Mouse (Mus musculus) retina, adult 2 months (tissue): ENCODE data around the gene Sstr2.

ENCODE experiments used
- DNase-seq: peaks from one replicate; pipeline ENCODE4 v3.0.0-alpha.2; 2012; ENCODE audit warnings: low read depth, low spot score

Gene Sstr2

GRCm38 (mm10) chr11:113618672-113619419, at the start of gene Sstr2:
Sstr2 (plus strand) TSS chr11:113619342.
- no peak for DNase-seq

DNA sequence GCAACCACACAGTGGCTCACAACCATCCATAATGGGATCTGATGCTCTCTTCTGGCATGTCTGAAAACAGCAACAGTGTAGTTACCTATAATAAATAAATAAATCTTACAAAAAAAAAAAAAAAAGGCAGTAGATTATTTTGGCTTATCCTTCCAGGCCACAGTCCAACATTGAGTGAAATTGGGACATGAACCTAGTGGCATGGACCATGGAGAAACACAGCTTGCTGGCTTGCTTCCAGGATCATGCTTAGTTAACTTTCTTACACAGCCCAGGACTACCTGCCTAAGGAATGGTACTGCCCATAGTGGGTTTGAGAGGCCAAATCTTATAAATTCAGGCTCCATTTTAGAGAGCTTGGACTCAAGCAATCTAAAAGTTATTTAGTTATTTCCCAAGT, 47.5 kb upstream of the Sstr2 start:
- DNase-seq: no peak

- DNase-seq: no peak
Observed at GRCm38 (mm10) chr11:113572641-113573040, 46.5 kb upstream of the Sstr2 start.

DNA sequence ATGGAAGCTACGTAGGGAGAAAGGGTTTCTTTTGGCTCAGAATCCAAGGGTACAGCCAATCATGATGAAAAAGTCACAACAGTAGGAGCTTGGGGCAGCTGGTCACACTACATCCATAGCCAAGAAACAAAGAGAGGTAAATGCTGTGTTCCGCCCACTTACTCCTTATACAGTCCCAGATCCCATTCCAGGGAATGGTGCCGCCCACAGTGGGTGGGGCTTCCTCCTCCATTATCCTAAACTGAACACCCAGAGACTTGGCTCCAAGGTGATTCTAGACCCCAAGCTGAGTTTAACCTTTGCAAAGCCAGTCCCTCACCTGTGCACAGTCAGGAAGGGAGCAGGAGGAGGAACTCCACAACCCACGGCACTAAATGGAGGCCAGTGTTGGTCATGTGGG, 41.9 kb upstream of the Sstr2 start:
- no peak for DNase-seq

DNA sequence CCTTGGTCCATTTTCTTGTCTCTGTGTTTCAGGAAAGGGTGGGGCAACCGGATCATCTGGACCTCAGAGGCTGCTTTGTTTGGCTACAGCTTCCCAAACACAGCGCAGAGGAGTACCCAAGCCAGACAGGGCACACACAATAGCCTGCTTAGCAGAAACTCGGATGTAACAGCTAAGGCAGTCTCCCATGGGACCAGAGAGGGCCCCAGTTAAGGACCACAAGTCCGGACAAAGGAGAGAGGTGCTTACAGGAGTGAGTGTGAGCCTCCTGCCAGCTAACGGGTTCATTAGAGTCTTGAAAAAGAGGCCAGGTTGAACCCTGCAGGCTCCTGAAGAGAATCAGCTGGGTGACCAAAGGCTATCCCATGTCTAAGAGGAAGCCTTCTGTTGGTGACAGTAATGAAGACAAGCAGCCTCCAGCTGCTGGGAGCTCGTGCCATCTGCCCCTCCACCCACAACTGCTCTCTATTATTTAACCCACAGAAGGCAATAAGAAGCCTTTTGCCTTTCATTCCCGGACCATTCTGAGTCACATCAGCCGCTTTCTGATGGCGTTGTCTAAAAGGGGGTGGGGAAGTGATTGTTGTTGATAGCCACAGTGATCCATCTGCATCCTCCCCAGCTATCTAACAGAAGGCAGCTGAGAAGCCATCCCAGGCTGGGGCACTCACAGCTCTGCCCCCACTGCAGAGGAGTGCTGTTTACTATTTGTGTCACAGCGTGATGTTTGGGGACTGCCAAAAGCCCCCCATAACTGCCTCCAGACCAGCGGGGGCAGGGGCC, 35.1 kb upstream of the Sstr2 start:
- DNase-seq: no peak

DNA sequence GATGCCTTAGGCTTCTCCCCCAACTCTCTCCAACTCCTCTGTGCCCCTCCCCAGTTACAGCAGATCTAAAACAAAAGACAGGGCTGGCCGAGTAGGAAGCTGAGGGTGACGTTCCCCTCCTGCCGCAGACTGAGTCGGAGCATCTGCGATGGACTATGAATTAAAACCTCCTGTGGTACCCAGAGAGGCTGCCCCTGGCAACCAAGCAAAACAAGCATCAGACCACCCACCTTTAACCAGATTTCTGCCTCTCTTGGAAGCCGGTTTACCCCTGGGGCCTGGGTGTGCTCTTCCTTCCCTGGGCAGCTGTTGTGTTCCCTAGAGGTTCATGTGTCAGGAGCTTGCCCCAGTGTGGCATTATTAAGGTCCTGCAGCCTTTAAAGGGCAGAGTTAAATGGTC, 32.7 kb upstream of the Sstr2 start:
- DNase-seq: no peak

GRCm38 (mm10) chr11:113588936-113589335, 30.2 kb upstream of the Sstr2 start:
- DNase-seq: no peak

GRCm38 (mm10) chr11:113595144-113595543, 24.0 kb upstream of the Sstr2 start:
- DNase-seq: no peak

GRCm38 (mm10) chr11:113597632-113598031, 21.5 kb upstream of the Sstr2 start:
- DNase-seq: no peak

GRCm38 (mm10) chr11:113600526-113601245, 18.5 kb upstream of the Sstr2 start:
- no peak for DNase-seq

DNA sequence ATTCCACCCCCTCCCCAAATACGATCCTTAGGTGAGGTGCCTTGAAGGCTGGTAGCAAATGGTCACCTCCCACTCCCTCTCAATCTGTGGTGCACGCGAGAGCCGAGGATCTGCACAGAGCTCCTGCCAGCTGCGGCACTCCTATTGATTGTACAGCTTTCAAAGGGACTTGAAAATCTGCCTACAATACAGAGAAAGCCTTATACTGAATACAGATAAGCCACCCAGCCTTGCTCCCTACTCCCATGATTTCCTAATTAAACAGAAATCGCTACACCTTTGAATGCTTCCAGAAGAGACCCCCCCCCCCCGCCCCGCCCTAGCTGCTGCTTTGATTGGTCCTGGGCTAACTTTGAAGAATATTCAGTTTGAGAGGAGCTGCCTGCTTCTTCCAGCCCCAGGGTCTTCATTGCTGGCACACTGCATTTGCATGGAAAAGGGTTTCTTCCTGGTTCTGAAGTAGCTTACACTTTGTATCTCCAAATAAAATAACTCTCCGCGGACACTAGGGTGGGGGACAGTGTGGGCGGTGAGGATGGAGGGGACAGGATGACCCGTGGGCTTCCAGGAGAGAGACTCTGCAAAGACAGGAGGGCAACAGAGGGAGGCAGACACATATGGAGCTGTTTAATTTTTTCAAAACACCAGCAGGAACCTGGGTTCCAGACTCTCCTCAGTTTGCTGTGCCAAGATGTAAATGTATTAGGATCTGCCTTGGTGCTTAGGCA, 17.4 kb upstream of the Sstr2 start:
- no peak for DNase-seq

GRCm38 (mm10) chr11:113607556-113607955, 11.6 kb upstream of the Sstr2 start:
- no peak for DNase-seq

DNA sequence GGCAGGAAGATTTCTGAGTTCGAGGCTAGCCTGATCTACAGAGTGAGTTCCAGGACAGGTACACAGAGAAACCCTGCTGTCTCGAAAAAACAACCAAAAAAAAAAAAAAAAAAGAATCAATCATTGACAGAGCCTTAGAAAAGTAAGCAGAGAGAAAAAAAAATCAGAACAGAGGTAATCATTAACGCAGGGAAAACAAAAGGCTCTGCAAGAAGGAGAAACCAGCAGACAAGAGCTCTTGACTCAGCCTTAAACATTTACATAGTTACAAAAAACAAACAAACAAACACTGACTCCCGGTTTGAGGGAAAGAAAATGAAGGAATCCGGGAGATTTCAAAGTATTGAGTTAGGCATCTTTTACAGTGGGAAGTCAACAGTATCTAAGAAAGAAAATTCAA, 9.6 kb upstream of the Sstr2 start:
- DNase-seq: no peak

DNA sequence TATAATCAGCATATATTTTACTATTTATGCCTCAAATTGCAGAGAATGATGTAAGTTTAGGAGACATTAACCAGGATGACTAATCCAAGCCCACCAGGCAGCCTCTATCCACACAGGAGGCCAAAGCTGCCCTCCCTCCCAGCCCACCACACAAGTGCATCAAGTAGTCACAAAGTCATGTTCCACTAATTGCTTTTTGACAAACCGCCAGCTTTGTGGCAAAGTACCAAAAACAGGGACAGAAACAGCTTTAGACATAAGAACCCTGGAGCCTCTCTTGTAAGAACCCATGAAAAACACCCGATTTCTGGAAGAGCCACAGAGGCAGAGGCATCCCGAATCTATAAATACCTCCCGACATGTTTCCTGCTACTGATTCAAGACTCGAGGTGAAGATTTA, 8.9 kb upstream of the Sstr2 start:
- no peak for DNase-seq

DNA sequence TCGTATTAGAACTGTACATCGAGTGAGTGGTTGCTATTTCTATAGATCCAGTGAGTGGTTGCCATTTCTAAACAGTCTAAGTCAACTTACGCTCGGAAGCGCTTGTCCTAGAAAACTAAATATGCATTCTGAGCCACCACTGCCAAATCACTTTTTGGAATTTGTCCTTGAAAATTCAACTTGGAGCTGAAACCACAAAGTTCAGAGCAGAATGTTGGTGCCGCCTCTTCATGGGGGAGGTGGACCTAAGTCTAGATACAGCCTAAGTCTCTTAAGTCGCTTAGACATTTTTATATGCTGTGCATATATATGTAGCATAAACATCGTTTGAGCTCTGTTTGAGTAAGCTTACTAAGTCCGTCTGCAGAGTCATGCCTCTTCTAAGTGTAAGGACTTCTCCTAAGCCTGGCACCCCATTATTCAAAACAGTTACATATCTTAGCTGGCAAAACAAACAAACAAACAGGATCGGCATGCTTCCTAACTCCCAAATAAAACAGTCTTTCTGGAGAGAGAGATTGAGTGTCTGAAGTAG, 8.0 kb upstream of the Sstr2 start:
- no peak for DNase-seq

- DNase-seq: no peak
Observed at GRCm38 (mm10) chr11:113611664-113612611, 7.2 kb upstream of the Sstr2 start.

- no peak for DNase-seq
Observed at GRCm38 (mm10) chr11:113614476-113614875, 4.7 kb upstream of the Sstr2 start.

DNA sequence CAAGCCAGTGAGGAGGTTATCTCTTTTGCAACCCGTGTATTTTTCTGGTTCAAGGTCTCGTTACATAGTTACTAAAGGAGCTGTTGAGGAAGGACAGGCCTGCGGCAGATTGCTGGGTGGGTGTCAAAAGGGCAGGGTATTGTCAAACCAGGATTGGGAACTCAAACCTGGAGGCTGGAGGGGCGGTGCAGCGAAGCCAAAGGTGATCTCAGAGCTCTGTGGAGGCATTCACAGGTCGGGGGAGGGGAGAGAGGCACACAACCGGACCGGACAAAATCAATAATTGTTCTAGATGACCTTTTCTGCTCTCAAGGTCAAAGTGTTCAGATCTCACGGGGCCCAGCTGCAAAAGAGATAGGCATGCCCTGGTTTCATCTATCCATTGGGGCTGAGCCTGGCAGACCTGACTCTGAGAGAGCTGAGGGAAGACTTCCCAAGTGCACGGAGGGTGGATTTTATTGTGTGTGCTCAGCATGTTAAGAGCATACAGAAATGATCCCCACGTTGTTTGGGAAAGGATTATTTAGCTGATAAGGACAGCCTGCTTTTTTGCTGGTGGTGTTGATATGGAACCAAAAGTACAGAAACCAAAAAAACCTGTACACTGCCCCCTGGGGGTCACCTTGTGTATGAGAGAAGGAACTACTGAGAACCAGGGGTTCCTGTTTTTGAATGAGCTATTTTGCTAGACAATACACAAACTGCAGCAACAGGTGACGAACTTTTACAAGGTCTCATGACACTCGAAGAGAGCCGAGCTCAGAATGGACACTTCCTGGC, 1.8 kb upstream of the Sstr2 start:
- peak; percentile 22 for DNase-seq

DNA sequence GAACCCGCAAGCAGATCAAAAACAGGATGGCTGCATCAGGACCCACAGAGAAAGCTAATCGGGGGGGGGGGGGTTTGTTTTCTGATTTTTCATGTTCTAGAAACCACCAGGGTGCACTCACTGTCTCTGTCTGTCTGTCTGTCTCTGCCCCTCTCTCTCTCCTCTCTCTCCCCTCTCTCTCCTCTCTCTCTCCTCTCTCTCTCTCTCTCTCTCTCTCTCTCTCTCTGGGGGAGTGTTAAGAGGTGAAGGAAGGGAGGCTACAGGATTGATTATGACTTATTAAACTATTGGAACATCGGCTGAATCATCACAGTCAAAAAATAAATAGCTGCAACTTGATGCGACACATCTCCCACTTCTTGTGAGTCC, 855 bp upstream of the Sstr2 start:
- DNase-seq: no peak
